Mouse (Mus musculus) hindbrain, embryonic 16.5 days (tissue): ENCODE measurements at regions not wholly inside any gene's neighbourhood (a gene's known extent, or its start where the extent isn't known, plus 50 kb on each side); places are given as distances from the start of the nearest gene placed in this dataset.

Source experiments
- ATAC-seq: fragments of 200-750 bp; cut with Nextera tagmentation; 2 replicates; pipeline ENCODE4 v1.8.0; 2017; ENCODE audit warnings: moderate TSS enrichment, moderate library complexity
- H3K27ac ChIP-seq: fragments of 300-500 bp; sonication (generic); 2 replicates; pipeline ENCODE4 v1.5.1; 2014; ENCODE audit warnings: low read depth, mild to moderate bottlenecking, control low read depth, low read length, moderate library complexity
- H3K27me3 ChIP-seq: fragments of 300-500 bp; sonication (generic); replicated peaks from 2 replicates; pipeline ENCODE4 v1.6.1; 2014; ENCODE audit warnings: low read length; ENCODE audit not compliant: control insufficient read depth, insufficient read depth
- H3K36me3 ChIP-seq: fragments of 300-500 bp; sonication (generic); 2 replicates; pipeline ENCODE4 v1.6.1; 2014; ENCODE audit warnings: mild to moderate bottlenecking, low read length, moderate library complexity, mixed read lengths; ENCODE audit not compliant: control insufficient read depth, insufficient read depth
- H3K4me1 ChIP-seq: fragments of 300-500 bp; sonication (generic); 2 replicates; pipeline ENCODE4 v1.6.1; 2014; ENCODE audit warnings: low read depth, low read length; ENCODE audit not compliant: control insufficient read depth, insufficient read depth
- H3K4me2 ChIP-seq: fragments of 300-500 bp; sonication (generic); 2 replicates; pipeline ENCODE4 v1.6.1; 2014; ENCODE audit warnings: mild to moderate bottlenecking, low read length, control low read depth, moderate library complexity
- H3K4me3 ChIP-seq: fragments of 300-500 bp; sonication (generic); 2 replicates; pipeline ENCODE4 v1.5.1; 2014; ENCODE audit warnings: mild to moderate bottlenecking, low read length, control low read depth, moderate library complexity
- H3K9ac ChIP-seq: fragments of 300-500 bp; sonication (generic); 2 replicates; pipeline ENCODE4 v1.6.1; 2014; ENCODE audit warnings: low read depth, mild to moderate bottlenecking, control low read depth, low read length, moderate library complexity
- H3K9me3 ChIP-seq: fragments of 300-500 bp; sonication (generic); 2 replicates; pipeline ENCODE4 v1.6.1; 2014; ENCODE audit warnings: mild to moderate bottlenecking, low read length, moderate library complexity; ENCODE audit not compliant: control insufficient read depth
- WGBS: fragments of 180-500 bp; shearing (Covaris S2); extraction: QIAGEN DNeasy Blood & Tissue Kit; methylation state at CpG from one replicate; pipeline ENCODE4 v1.1.7; 2014; 5-methylcytosine and 5-hydroxymethylcytosine counted together

GRCm38 (mm10) chr16:87645526-87646434 is 53.0 kb upstream of the Bach1 start:
- peak; percentile 67; the same call in 1 of the 2 replicates for ATAC-seq
- Histone ChIP-seq H3K4me1 (no peaks in the 10 kb centered on the region), H3K9me3 (no peaks in the 10 kb centered on the region), H3K4me2 (no peak overlapping the region), H3K4me3 (no peak overlapping the region), H3K27ac (no peak overlapping the region), H3K36me3 (no peaks in the 10 kb centered on the region), H3K9ac (no peak overlapping the region), H3K27me3 (no peaks in the 10 kb centered on the region)
- 66% methylated on average over 12 of the region's 12 CpGs for WGBS

- Histone ChIP-seq H3K27ac (no peak overlapping the region), H3K4me2 (no peak overlapping the region), H3K4me3 (no peak overlapping the region), H3K27me3 (no peaks in the 10 kb centered on the region), H3K36me3 (no peaks in the 10 kb centered on the region), H3K9me3 (no peaks in the 10 kb centered on the region), H3K9ac (no peak overlapping the region), H3K4me1 (no peaks in the 10 kb centered on the region)
- ATAC-seq = 0 out of 2 replicates have a peak, but pooled peaks have one; percentile 4
- WGBS = 86% methylated on average over 9 of the region's 9 CpGs
These were observed 52.2 kb upstream of the Bach1 start for GRCm38 (mm10) chr16:87646435-87647062.
